Mouse (Mus musculus): ENCODE results near the gene Haspin. TPM values are rescaled to one million over a fixed set of nuclear protein-coding genes. Genes with fewer than 3 reads are reported as not detected.

Haspin gene
- polyA plus RNA-seq, 1 experiment from 2014 or later: 7.3 TPM

GRCm38 (mm10) chr11:73168071-73168470, 30.0 kb upstream of the Haspin start:
- ATAC-seq (replicated peaks; ENCODE audit: low FRiP score, low read depth) (no peak), DNase-seq (ENCODE audit: low spot score) (no peak)
- Histone ChIP-seq H3K4me1 (replicated peaks; ENCODE audit: insufficient read depth, low read length) (0 out of 2 replicates have a peak, but pooled peaks cover 4% of the 10 kb centered on the region), H3K9me3 (replicated peaks; ENCODE audit: low read length) (no peaks in the 10 kb centered on the region), H3K4me3 (replicated peaks; ENCODE audit: low read depth, low read length) (no peak overlapping the region), H3K27me3 (ENCODE audit: insufficient read depth, low read length) (no peaks in the 10 kb centered on the region), H3K9ac (ENCODE audit: low read depth, low read length) (no peak overlapping the region), H3K4me2 (ENCODE audit: low read length) (no peak overlapping the region), H3K27ac (no peak overlapping the region), H3K36me3 (ENCODE audit: insufficient read depth, low read length) (no peaks in the 10 kb centered on the region)
- no peak for TF ChIP-seq CTCF (IDR thresholded peaks at IDR 0.05; ENCODE audit: low read depth)
- 85% methylated on average over 8 of the region's 8 CpGs for WGBS

GRCm38 (mm10) chr11:73162284-73162683, 24.2 kb upstream of the Haspin start:
- no peak for ATAC-seq (replicated peaks; ENCODE audit: low FRiP score, low read depth)
- no peak overlapping the region for H3K9ac ChIP-seq (ENCODE audit: low read depth, low read length)
- no peak overlapping the region for H3K4me2 ChIP-seq (ENCODE audit: low read length)
- H3K27ac ChIP-seq: no peak overlapping the region
- peaks cover 8% of the 10 kb centered on the region; the same call in 1 of the 2 replicates for H3K27me3 ChIP-seq (ENCODE audit: insufficient read depth, low read length)
- WGBS: 45% methylated on average over 5 of the region's 5 CpGs
- no peaks in the 10 kb centered on the region for H3K9me3 ChIP-seq (replicated peaks; ENCODE audit: low read length)
- H3K4me3 ChIP-seq (replicated peaks; ENCODE audit: low read depth, low read length): no peak overlapping the region
- no peaks in the 10 kb centered on the region for H3K4me1 ChIP-seq (replicated peaks; ENCODE audit: insufficient read depth, low read length)
- no peak for TF ChIP-seq CTCF (IDR thresholded peaks at IDR 0.05; ENCODE audit: low read depth)
- no peak for DNase-seq (ENCODE audit: low spot score)
- no peaks in the 10 kb centered on the region for H3K36me3 ChIP-seq (ENCODE audit: insufficient read depth, low read length)

GRCm38 (mm10) chr11:73161616-73162015, 23.5 kb upstream of the Haspin start:
- Histone ChIP-seq H3K4me2 (ENCODE audit: low read length) (no peak overlapping the region), H3K27me3 (ENCODE audit: insufficient read depth, low read length) (peaks cover 8% of the 10 kb centered on the region; the same call in 1 of the 2 replicates), H3K9ac (ENCODE audit: low read depth, low read length) (no peak overlapping the region), H3K9me3 (replicated peaks; ENCODE audit: low read length) (no peaks in the 10 kb centered on the region), H3K4me1 (replicated peaks; ENCODE audit: insufficient read depth, low read length) (no peaks in the 10 kb centered on the region), H3K36me3 (ENCODE audit: insufficient read depth, low read length) (no peaks in the 10 kb centered on the region), H3K27ac (no peak overlapping the region), H3K4me3 (replicated peaks; ENCODE audit: low read depth, low read length) (no peak overlapping the region)
- DNase-seq (ENCODE audit: low spot score): no peak
- WGBS: 87% methylated on average over 4 of the region's 4 CpGs
- no peak for TF ChIP-seq CTCF (IDR thresholded peaks at IDR 0.05; ENCODE audit: low read depth)
- no peak for ATAC-seq (replicated peaks; ENCODE audit: low FRiP score, low read depth)

GRCm38 (mm10) chr11:73160811-73161200, 22.7 kb upstream of the Haspin start:
- Histone ChIP-seq H3K4me2 (ENCODE audit: low read length) (peak overlapping the region; percentile 85), H3K9me3 (replicated peaks; ENCODE audit: low read length) (no peaks in the 10 kb centered on the region), H3K9ac (ENCODE audit: low read depth, low read length) (peak overlapping the region; percentile 38; the same call in 1 of the 2 replicates), H3K36me3 (ENCODE audit: insufficient read depth, low read length) (no peaks in the 10 kb centered on the region), H3K27me3 (ENCODE audit: insufficient read depth, low read length) (peaks cover 8% of the 10 kb centered on the region; the same call in 1 of the 2 replicates), H3K27ac (no peak overlapping the region), H3K4me3 (replicated peaks; ENCODE audit: low read depth, low read length) (peak overlapping the region; percentile 35), H3K4me1 (replicated peaks; ENCODE audit: insufficient read depth, low read length) (no peaks in the 10 kb centered on the region)
- peak; percentile 49 for DNase-seq (ENCODE audit: low spot score)
- WGBS: 16% methylated on average over 6 of the region's 6 CpGs
- 0 out of 2 replicates have a peak, but pooled peaks have one; percentile 31 for ATAC-seq (replicated peaks; ENCODE audit: low FRiP score, low read depth)
- peak; percentile 42; the same call in 1 of the 2 replicates for TF ChIP-seq CTCF (IDR thresholded peaks at IDR 0.05; ENCODE audit: low read depth)

- Histone ChIP-seq H3K4me2 (ENCODE audit: low read length) (peak within 1 kb of the TSS; percentile 85), H3K4me3 (replicated peaks; ENCODE audit: low read depth, low read length) (peak within 1 kb of the TSS; percentile 35), H3K27ac (no peak within 1 kb of the TSS), H3K9ac (ENCODE audit: low read depth, low read length) (peak within 1 kb of the TSS; percentile 38; the same call in 1 of the 2 replicates), H3K4me1 (replicated peaks; ENCODE audit: insufficient read depth, low read length) (no peaks in the 10 kb centered on the region), H3K27me3 (ENCODE audit: insufficient read depth, low read length) (peaks cover 8% of the 10 kb centered on the region; the same call in 1 of the 2 replicates), H3K9me3 (replicated peaks; ENCODE audit: low read length) (no peaks in the 10 kb centered on the region), H3K36me3 (ENCODE audit: insufficient read depth, low read length) (no peaks in the 10 kb centered on the region)
- 3% methylated on average over 49 of the region's 49 CpGs for WGBS
- DNase-seq (ENCODE audit: low spot score) (peak; percentile 61), ATAC-seq (replicated peaks; ENCODE audit: low FRiP score, low read depth) (peak; percentile 81)
- TF ChIP-seq CTCF (IDR thresholded peaks at IDR 0.05; ENCODE audit: low read depth): no peak
Observed at GRCm38 (mm10) chr11:73159957-73160810, 22.1 kb upstream of the Haspin start, which contains the start of gene P2rx5. P2rx5 (plus strand) TSS chr11:73160421.

- Histone ChIP-seq H3K4me2 (ENCODE audit: low read length) (no peak overlapping the region), H3K4me3 (replicated peaks; ENCODE audit: low read depth, low read length) (no peak overlapping the region), H3K9ac (ENCODE audit: low read depth, low read length) (no peak overlapping the region), H3K27ac (no peak overlapping the region), H3K9me3 (replicated peaks; ENCODE audit: low read length) (no peaks in the 10 kb centered on the region), H3K4me1 (replicated peaks; ENCODE audit: insufficient read depth, low read length) (no peaks in the 10 kb centered on the region), H3K27me3 (ENCODE audit: insufficient read depth, low read length) (0 out of 2 replicates have a peak, but pooled peaks cover 3% of the 10 kb centered on the region), H3K36me3 (ENCODE audit: insufficient read depth, low read length) (no peaks in the 10 kb centered on the region)
- ATAC-seq (replicated peaks; ENCODE audit: low FRiP score, low read depth): no peak
- WGBS: 68% methylated on average over 6 of the region's 6 CpGs
- TF ChIP-seq CTCF (IDR thresholded peaks at IDR 0.05; ENCODE audit: low read depth): no peak
- DNase-seq (ENCODE audit: low spot score): no peak
Observed at GRCm38 (mm10) chr11:73155071-73155470, 17.0 kb upstream of the Haspin start.

Measured in kidney, postnatal 0 days (tissue).